Mouse (Mus musculus): ENCODE data around the gene 2310022A10Rik. TPM values are rescaled to one million over a fixed set of nuclear protein-coding genes. Genes with fewer than 3 reads are reported as not detected.

2310022A10Rik gene
- polyA plus RNA-seq, 1 experiment, result 19.7 TPM

GRCm38 (mm10) chr7:27544675-27545370, 8.2 kb upstream of the 2310022A10Rik start:
- Histone ChIP-seq H3K4me3 (ENCODE audit: low read depth, low read length) (peak overlapping the region; percentile 30), H3K27ac (ENCODE audit: insufficient read depth, low read depth, low read length) (peak overlapping the region; percentile 43; the same call in 1 of the 2 replicates), H3K4me1 (ENCODE audit: control insufficient read depth, insufficient read depth, insufficient read length, low read length) (peaks cover 15% of the 10 kb centered on the region), H3K36me3 (ENCODE audit: control insufficient read depth, insufficient read depth, low read length) (no peaks in the 10 kb centered on the region), H3K27me3 (ENCODE audit: control insufficient read depth, insufficient read depth, low read length) (no peaks in the 10 kb centered on the region)
- WGBS, result 78% methylated on average over 12 of the region's 12 CpGs
- no peak for TF ChIP-seq POLR2A (IDR thresholded peaks at IDR 0.05; ENCODE audit: low read depth, low read length)
- TF ChIP-seq CTCF (IDR thresholded peaks at IDR 0.05; ENCODE audit: extremely low read depth, insufficient read length, insufficient replicate concordance, low read depth, low read length), result no peak

GRCm38 (mm10) chr7:27549597-27549996, 3.4 kb upstream of the 2310022A10Rik start:
- no peaks in the 10 kb centered on the region; the same call in 1 of the 2 replicates for H3K4me1 ChIP-seq (ENCODE audit: control insufficient read depth, insufficient read depth, insufficient read length, low read length)
- no peaks in the 10 kb centered on the region for H3K36me3 ChIP-seq (ENCODE audit: control insufficient read depth, insufficient read depth, low read length)
- H3K27me3 ChIP-seq (ENCODE audit: control insufficient read depth, insufficient read depth, low read length), result no peaks in the 10 kb centered on the region
- H3K27ac ChIP-seq (ENCODE audit: insufficient read depth, low read depth, low read length), result no peak overlapping the region
- no peak overlapping the region for H3K4me3 ChIP-seq (ENCODE audit: low read depth, low read length)
- WGBS, result 77% methylated on average over 6 of the region's 6 CpGs
- TF ChIP-seq POLR2A (IDR thresholded peaks at IDR 0.05; ENCODE audit: low read depth, low read length) (no peak), CTCF (IDR thresholded peaks at IDR 0.05; ENCODE audit: extremely low read depth, insufficient read length, insufficient replicate concordance, low read depth, low read length) (no peak)

GRCm38 (mm10) chr7:27552070-27552469, 963 bp upstream of the 2310022A10Rik start:
- Histone ChIP-seq H3K4me3 (ENCODE audit: low read depth, low read length) (no peak overlapping the region), H3K4me1 (ENCODE audit: control insufficient read depth, insufficient read depth, insufficient read length, low read length) (no peaks in the 10 kb centered on the region; the same call in 1 of the 2 replicates), H3K27ac (ENCODE audit: insufficient read depth, low read depth, low read length) (no peak overlapping the region), H3K27me3 (ENCODE audit: control insufficient read depth, insufficient read depth, low read length) (no peaks in the 10 kb centered on the region), H3K36me3 (ENCODE audit: control insufficient read depth, insufficient read depth, low read length) (0 out of 2 replicates have a peak, but pooled peaks cover 2% of the 10 kb centered on the region)
- TF ChIP-seq CTCF (IDR thresholded peaks at IDR 0.05; ENCODE audit: extremely low read depth, insufficient read length, insufficient replicate concordance, low read depth, low read length), result no peak
- TF ChIP-seq POLR2A (IDR thresholded peaks at IDR 0.05; ENCODE audit: low read depth, low read length), result no peak
- WGBS, result 40% methylated on average over 5 of the region's 5 CpGs

GRCm38 (mm10) chr7:27560291-27560887, 7.4 kb downstream of the 2310022A10Rik start:
- WGBS, result 65% methylated on average over 8 of the region's 8 CpGs
- H3K36me3 ChIP-seq (ENCODE audit: control insufficient read depth, insufficient read depth, low read length), result peaks cover 29% of the 10 kb centered on the region
- TF ChIP-seq CTCF (IDR thresholded peaks at IDR 0.05; ENCODE audit: extremely low read depth, insufficient read length, insufficient replicate concordance, low read depth, low read length), result no peak
- TF ChIP-seq POLR2A (IDR thresholded peaks at IDR 0.05; ENCODE audit: low read depth, low read length), result no peak
- H3K27ac ChIP-seq (ENCODE audit: insufficient read depth, low read depth, low read length), result no peak overlapping the region
- H3K27me3 ChIP-seq (ENCODE audit: control insufficient read depth, insufficient read depth, low read length), result no peaks in the 10 kb centered on the region
- no peaks in the 10 kb centered on the region for H3K4me1 ChIP-seq (ENCODE audit: control insufficient read depth, insufficient read depth, insufficient read length, low read length)
- no peak overlapping the region for H3K4me3 ChIP-seq (ENCODE audit: low read depth, low read length)

GRCm38 (mm10) chr7:27560978-27561377, 7.9 kb downstream of the 2310022A10Rik start:
- no peak for TF ChIP-seq CTCF (IDR thresholded peaks at IDR 0.05; ENCODE audit: extremely low read depth, insufficient read length, insufficient replicate concordance, low read depth, low read length)
- TF ChIP-seq POLR2A (IDR thresholded peaks at IDR 0.05; ENCODE audit: low read depth, low read length), result no peak
- H3K36me3 ChIP-seq (ENCODE audit: control insufficient read depth, insufficient read depth, low read length), result peaks cover 31% of the 10 kb centered on the region
- WGBS, result 64% methylated on average over 1 of the region's 1 CpGs

GRCm38 (mm10) chr7:27569580-27570224, 16.7 kb downstream of the 2310022A10Rik start:
- H3K36me3 ChIP-seq (ENCODE audit: control insufficient read depth, insufficient read depth, low read length), result peaks cover 35% of the 10 kb centered on the region
- H3K4me1 ChIP-seq (ENCODE audit: control insufficient read depth, insufficient read depth, insufficient read length, low read length), result no peaks in the 10 kb centered on the region; the same call in 1 of the 2 replicates
- TF ChIP-seq POLR2A (IDR thresholded peaks at IDR 0.05; ENCODE audit: low read depth, low read length) (no peak), CTCF (IDR thresholded peaks at IDR 0.05; ENCODE audit: extremely low read depth, insufficient read length, insufficient replicate concordance, low read depth, low read length) (no peak)
- no peak overlapping the region for H3K27ac ChIP-seq (ENCODE audit: insufficient read depth, low read depth, low read length)
- no peaks in the 10 kb centered on the region for H3K27me3 ChIP-seq (ENCODE audit: control insufficient read depth, insufficient read depth, low read length)
- H3K4me3 ChIP-seq (ENCODE audit: low read depth, low read length), result no peak overlapping the region
- 80% methylated on average over 5 of the region's 5 CpGs for WGBS

More at GRCm38 (mm10) chr7:27560978-27561377, 7.9 kb downstream of the 2310022A10Rik start:
- no peaks in the 10 kb centered on the region for H3K4me1 ChIP-seq (ENCODE audit: control insufficient read depth, insufficient read depth, insufficient read length, low read length)
- H3K27me3 ChIP-seq (ENCODE audit: control insufficient read depth, insufficient read depth, low read length), result no peaks in the 10 kb centered on the region
- H3K27ac ChIP-seq (ENCODE audit: insufficient read depth, low read depth, low read length), result no peak overlapping the region
- no peak overlapping the region for H3K4me3 ChIP-seq (ENCODE audit: low read depth, low read length)

- H3K27ac ChIP-seq (ENCODE audit: insufficient read depth, low read depth, low read length), result no peak overlapping the region
- H3K4me3 ChIP-seq (ENCODE audit: low read depth, low read length), result no peak overlapping the region
- 72% methylated on average over 4 of the region's 4 CpGs for WGBS
- peaks cover 29% of the 10 kb centered on the region for H3K36me3 ChIP-seq (ENCODE audit: control insufficient read depth, insufficient read depth, low read length)
- H3K27me3 ChIP-seq (ENCODE audit: control insufficient read depth, insufficient read depth, low read length), result no peaks in the 10 kb centered on the region
- TF ChIP-seq POLR2A (IDR thresholded peaks at IDR 0.05; ENCODE audit: low read depth, low read length) (no peak), CTCF (IDR thresholded peaks at IDR 0.05; ENCODE audit: extremely low read depth, insufficient read length, insufficient replicate concordance, low read depth, low read length) (no peak)
- H3K4me1 ChIP-seq (ENCODE audit: control insufficient read depth, insufficient read depth, insufficient read length, low read length), result no peaks in the 10 kb centered on the region; the same call in 1 of the 2 replicates
These were observed 19.1 kb downstream of the 2310022A10Rik start for GRCm38 (mm10) chr7:27572133-27572532.

Data from small intestine, adult 2 months (tissue).